Mouse (Mus musculus): Measurements from ENCODE around the gene Dtd2. TPM values are rescaled to one million over a fixed set of nuclear protein-coding genes. Genes with fewer than 3 reads are reported as not detected.

Dtd2 gene
- total RNA-seq, 4 experiments from 2014 or later, result 4.1 to 8.3 (median 5.9) TPM

GRCm38 (mm10) chr12:51985163-51985748 is 21.0 kb downstream of the Dtd2 start:
- DNase-seq (ENCODE audit: low spot score), result no peak

DNA sequence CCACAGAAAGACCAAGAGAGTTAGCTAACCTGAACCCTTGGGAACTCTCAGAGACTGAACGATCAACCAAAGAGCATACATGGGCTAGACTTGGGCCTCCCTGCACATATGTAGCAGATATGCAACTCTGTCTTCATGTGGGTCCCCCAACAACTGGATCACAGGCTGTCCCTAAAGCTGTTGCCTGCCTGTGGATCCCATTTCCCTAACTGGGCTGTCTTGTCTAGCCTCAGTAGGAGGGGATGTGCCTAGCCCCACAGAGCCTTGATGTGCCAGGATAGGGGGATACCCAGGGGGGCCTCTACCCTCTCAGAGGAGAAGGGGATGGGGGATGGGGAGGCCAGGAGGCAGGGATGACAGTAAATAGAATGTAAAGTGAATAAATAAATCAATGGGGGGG is 22.7 kb downstream of the Dtd2 start:
- DNase-seq (ENCODE audit: low spot score), result no peak

GRCm38 (mm10) chr12:51976531-51976930 is 29.8 kb downstream of the Dtd2 start:
- no peak for DNase-seq (ENCODE audit: low spot score)

DNA sequence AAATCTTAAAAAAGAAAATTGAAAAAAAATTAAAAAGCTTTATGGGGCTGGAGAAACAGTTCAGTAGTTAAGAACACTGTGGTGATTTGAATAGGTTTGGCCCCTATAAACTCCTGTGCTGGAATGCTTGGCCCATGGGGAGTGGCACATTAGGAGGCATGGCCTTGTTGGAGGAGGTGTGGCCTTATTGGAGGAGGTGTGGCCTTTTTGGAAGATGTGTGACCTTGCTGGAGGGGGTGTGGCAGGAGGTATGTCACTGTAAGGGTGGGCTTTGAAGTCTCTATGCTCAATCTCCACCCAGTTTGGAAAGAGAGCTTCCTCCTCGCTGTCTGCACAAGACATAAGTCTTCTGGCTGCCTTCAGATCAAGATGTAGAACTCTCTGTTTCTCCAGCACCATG is 31.9 kb downstream of the Dtd2 start:
- DNase-seq (ENCODE audit: low spot score), result no peak

DNA sequence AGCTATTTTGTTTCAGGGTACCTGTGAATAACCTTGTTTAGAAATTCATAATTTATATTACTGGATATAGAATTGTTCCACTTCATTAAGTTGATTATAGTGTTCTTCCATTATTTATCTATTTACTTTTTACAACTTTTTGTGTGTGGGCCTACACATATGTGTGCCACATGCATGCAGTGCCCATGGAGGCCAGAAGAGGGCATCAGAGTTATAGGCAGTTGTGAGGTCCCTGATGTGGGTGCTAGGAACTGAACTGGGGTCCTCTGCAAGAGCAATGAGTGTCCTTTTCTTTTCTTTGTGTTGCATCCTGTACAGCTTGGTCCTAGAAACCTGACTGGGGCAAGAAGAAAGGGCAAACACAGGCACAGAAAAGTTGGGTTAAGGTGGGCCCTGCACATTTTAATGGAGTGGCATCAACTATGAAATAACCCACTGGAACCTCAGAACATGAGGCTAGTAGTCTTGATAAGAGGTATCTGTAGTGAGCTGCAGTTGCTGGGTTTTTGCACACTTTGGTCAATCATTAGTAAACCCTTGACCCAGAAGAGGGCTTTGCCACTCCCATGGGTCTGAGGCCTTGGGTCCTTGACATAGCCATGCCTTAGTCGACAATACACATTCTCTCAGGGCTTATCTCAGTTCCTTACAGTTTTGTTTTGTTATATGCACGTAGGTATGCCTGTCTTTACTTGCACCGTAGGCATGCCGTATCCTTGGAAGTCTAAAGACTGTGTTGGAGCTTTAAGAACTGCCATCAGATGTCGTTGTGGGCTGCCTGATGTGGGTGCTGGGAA is 33.8 kb downstream of the Dtd2 start:
- no peak for DNase-seq (ENCODE audit: low spot score)

DNA sequence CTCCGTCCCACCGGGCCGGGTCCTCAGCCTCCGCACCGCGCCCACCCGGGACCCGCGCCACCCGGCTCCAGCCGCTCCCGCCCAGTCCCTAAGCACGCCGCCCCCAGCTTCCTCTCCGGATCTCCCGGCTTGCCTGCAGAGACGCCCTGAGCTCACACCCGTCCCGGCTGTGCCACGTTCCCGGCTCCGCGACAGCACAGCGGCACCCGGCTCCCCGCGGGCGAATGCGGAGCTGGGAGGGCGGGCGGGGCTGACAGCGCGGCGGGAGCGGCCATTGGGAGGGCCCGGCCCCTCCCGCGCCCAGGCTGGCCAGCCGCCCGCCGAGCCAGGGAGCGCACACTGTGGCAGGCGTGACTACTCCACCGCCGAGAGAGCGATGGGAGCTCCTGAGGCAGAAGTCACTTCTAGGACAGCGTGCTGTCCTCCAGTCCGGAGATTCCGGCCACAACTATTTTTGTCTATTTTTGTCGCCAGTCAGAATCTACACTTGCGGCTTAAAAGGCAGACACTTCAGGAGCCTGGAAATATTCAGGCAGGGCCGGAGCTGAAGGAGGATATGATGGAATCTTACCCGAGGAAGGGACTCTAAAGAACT is 35.1 kb downstream of the Dtd2 start, which contains the start of gene Heatr5a:
TSS of gene Heatr5a (minus strand) at position 252 of the 595 bp plus-strand sequence.
- DNase-seq (ENCODE audit: low spot score), result peak; percentile 92

DNA sequence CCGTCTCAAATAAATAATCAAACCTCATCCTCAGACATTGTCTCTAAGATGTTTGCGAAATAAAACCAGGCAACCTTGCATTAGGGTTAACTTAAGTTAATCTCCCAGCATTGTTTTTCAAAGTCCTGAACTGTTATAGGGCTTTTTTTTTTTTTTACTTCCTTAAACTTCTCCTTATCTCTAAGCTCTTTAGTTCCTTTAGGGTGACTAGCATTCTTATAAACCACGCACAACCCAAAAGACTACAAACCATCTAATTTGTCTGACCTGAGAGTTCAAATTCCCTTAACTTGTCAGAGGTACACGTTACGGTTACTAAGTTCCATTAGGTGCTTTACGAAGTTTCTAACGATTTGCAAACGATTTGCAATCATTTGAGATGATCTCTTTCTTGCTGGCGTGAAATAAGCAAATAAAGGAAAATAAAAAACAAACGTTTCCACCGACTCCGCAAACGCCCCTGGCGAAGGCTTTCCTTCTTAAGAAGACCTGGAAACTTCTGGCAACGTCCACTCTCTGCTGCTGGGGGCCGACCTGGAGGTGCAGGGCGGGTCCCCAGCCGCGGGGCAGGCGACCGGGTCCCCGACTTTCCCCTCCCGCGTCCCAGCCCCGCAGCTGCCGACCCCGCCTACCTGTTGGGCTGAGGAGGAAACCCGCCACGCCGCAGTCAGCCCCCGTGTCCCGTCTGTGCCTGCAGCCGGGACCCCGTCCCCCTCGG is 35.8 kb downstream of the Dtd2 start:
- no peak for DNase-seq (ENCODE audit: low spot score)

DNA sequence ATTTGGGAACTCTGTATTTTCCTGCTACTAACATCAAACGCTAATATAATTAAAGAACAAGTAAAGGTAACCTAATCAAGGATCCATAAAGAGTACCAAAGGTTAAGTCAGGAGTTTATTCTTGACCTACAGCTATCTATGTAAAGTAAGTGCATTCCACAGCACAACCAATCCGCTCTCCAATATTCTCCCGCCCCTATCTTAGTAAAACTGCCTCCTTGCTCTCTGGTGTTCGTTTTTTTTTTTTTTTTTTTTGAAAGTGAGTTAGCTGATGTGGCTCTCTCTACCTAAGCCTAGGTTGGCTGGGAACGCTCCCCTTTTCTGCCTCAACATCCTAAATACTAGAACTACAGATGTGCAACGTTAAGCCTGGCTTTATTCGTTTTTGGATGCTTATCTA is 36.4 kb downstream of the Dtd2 start:
- no peak for DNase-seq (ENCODE audit: low spot score)

GRCm38 (mm10) chr12:51969092-51969491 is 37.2 kb downstream of the Dtd2 start:
- no peak for DNase-seq (ENCODE audit: low spot score)

DNA sequence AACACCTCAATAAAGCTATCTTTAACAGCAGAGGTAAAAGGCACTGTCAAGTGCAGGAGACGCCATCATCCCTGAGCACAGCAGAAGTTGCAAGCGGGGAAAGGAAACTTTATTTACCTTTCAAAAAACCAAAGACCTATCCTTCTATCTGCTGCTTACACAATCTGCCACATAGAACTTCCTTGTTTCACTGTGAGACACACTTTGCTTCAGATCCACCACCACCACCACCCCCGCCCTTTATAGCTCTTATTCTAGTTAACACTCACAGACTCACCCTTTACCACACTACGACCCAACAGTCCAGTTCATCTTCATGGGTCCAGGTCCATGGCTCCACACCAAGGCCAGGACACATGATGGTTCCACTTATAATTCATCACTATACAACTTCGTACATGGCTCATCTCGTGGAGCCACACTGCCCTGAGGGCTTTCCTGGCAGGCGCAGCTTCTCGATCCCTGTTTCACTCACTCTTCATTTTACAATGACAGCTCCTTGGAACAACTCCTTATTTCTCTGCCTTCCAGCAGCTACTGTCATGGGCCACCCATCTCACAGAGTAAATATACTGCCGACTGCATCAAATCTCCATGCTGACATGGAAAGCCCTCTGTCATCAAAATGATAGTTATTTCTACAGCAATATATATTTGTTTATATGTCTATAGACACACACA is 38.2 kb downstream of the Dtd2 start:
- DNase-seq (ENCODE audit: low spot score), result no peak

DNA sequence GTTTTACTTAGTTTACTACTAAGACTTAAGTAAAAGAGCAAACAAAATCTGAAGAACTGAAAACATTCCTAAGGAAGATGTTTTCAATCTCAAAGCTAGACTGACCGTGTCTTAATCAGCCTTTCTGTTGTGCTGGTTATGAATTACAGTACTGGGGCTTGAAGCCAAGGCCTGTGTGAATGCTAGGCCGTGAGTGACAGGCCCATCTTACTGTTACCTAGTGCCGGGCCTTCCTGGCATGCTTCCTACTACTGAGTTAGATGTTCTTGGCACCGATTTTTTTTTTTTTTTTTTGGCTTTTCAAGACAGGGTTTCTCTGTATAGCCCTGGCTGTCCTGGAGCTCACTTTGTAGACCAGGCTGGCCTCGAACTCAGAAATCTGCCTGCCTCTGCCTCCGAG is 48.7 kb downstream of the Dtd2 start:
- DNase-seq (ENCODE audit: low spot score), result no peak

- DNase-seq (ENCODE audit: low spot score), result no peak
Observed at GRCm38 (mm10) chr12:51952309-51952708, 54.0 kb downstream of the Dtd2 start.

GRCm38 (mm10) chr12:51947498-51947945 is 58.8 kb downstream of the Dtd2 start:
- DNase-seq (ENCODE audit: low spot score), result no peak

DNA sequence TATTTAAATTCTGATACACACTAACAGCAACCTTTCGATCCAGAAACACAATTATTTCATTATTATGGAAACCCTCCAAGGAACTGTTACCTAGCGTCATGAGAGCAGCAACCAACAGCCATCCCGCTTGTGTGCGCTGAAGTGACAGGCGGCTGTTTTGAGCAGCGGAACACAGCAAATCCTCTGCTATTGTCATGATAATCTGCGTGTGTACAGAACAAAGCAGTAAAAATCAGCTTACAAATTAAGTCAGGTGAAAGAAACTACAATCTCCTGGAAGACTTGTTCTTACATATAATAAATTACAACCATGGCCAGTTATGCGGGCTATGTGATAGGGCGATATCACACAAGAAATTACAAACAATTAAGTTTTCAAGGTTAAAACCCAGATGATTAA is 61.0 kb downstream of the Dtd2 start:
- DNase-seq (ENCODE audit: low spot score), result no peak

- DNase-seq (ENCODE audit: low spot score), result no peak
Observed at GRCm38 (mm10) chr12:51939848-51940247, 66.5 kb downstream of the Dtd2 start.

Other genes starting within 250 kb of the Dtd2 start
- gene Hectd1, start 177.0 kb downstream of the Dtd2 start, total RNA-seq (2022), result 10 to 100 TPM; 77.7 to 80.2 (median 79.4) TPM
- gene Heatr5a, start 35.2 kb downstream of the Dtd2 start, total RNA-seq (2022), result 10 to 100 TPM; 19.0 to 22.5 (median 21.7) TPM
- gene Gpr33, start 21.6 kb upstream of the Dtd2 start, total RNA-seq (2022), result not detected
- gene Nubpl, start 91.2 kb upstream of the Dtd2 start, total RNA-seq (2022), result 10 to 100 TPM; 10.2 to 13.0 (median 11.6) TPM

Data from heart, adult 8-10 months (tissue).